Mouse (Mus musculus) neural tube, embryonic 11.5 days (tissue): ENCODE data around the gene Lrrfip1. TPM values are rescaled to one million over a fixed set of nuclear protein-coding genes. Genes with fewer than 3 reads are reported as not detected.

Source experiments
- ATAC-seq: fragments of 200-750 bp; cut with Nextera tagmentation; 2 replicates; pipeline ENCODE4 v1.8.0; 2017; ENCODE audit warnings: moderate number of reproducible peaks, mild to moderate bottlenecking, moderate TSS enrichment, moderate library complexity; ENCODE audit not compliant: insufficient read depth, low FRiP score, low TSS enrichment
- DNase-seq: peaks from one replicate; pipeline ENCODE4 v3.0.0-alpha.2; 2015; ENCODE audit warnings: low spot score
- H3K27ac ChIP-seq: fragments of 300-500 bp; sonication (generic); 2 replicates; pipeline ENCODE4 v1.5.1; 2014; ENCODE audit warnings: low read depth, mild to moderate bottlenecking, low read length
- H3K27me3 ChIP-seq: fragments of 300-500 bp; sonication (generic); 2 replicates; pipeline ENCODE4 v1.6.1; 2014; ENCODE audit warnings: mild to moderate bottlenecking, low read length, mixed read lengths; ENCODE audit not compliant: control insufficient read depth, insufficient read depth
- H3K36me3 ChIP-seq: fragments of 300-500 bp; sonication (generic); 2 replicates; pipeline ENCODE4 v1.6.1; 2014; ENCODE audit warnings: mild to moderate bottlenecking, low read length, moderate library complexity, mixed read lengths; ENCODE audit not compliant: control insufficient read depth, insufficient read depth
- H3K4me1 ChIP-seq: fragments of 300-500 bp; sonication (generic); 2 replicates; pipeline ENCODE4 v1.6.1; 2014; ENCODE audit warnings: low read length, mixed read lengths; ENCODE audit not compliant: control insufficient read depth, insufficient read depth
- H3K4me2 ChIP-seq: fragments of 300-500 bp; sonication (generic); 2 replicates; pipeline ENCODE4 v1.6.1; 2014; ENCODE audit warnings: low read depth, mild to moderate bottlenecking, moderate library complexity
- H3K4me3 ChIP-seq: fragments of 300-500 bp; sonication (generic); 2 replicates; pipeline ENCODE4 v1.5.1; 2014; ENCODE audit warnings: low read depth, low read length
- H3K9ac ChIP-seq: fragments of 300-500 bp; sonication (generic); 2 replicates; pipeline ENCODE4 v1.6.1; 2014; ENCODE audit warnings: mild to moderate bottlenecking, low read length
- H3K9me3 ChIP-seq: fragments of 300-500 bp; sonication (generic); 2 replicates; pipeline ENCODE4 v1.6.1; 2016; ENCODE audit warnings: low read length; ENCODE audit not compliant: control insufficient read depth
- WGBS: fragments of 180-500 bp; shearing (Covaris S2); extraction: QIAGEN DNeasy Blood & Tissue Kit; methylation state at CpG from one replicate; pipeline ENCODE4 v1.1.7; 2014; 5-methylcytosine and 5-hydroxymethylcytosine counted together
- polyA plus RNA-seq: library from polyadenylated mRNA; unstranded; fragments of >200 nt; fragmentation: Nextera tagmentation; extraction: Ambion mirVana; gene quantifications from 2 replicates; pipeline ENCODE4 v1.2.1, GENCODE M21; 2014

Gene Lrrfip1
- polyA plus RNA-seq, 1 experiment from 2014 or later: 26.9 TPM

- ATAC-seq (no peak), DNase-seq (no peak)
- Histone ChIP-seq H3K4me1 (peaks cover 11% of the 10 kb centered on the region), H3K9ac (no peak overlapping the region), H3K4me2 (no peak overlapping the region), H3K36me3 (no peaks in the 10 kb centered on the region), H3K4me3 (no peak overlapping the region), H3K27me3 (no peaks in the 10 kb centered on the region), H3K9me3 (no peaks in the 10 kb centered on the region), H3K27ac (no peak overlapping the region)
- 75% methylated on average over 3 of the region's 3 CpGs for WGBS
Observed at GRCm38 (mm10) chr1:91001871-91002539, 3.5 kb downstream of the Lrrfip1 start.

GRCm38 (mm10) chr1:91002641-91003040, 4.1 kb downstream of the Lrrfip1 start:
- 84% methylated on average over 3 of the region's 3 CpGs for WGBS
- no peak overlapping the region for H3K27ac ChIP-seq
- ATAC-seq: no peak
- no peak overlapping the region for H3K9ac ChIP-seq
- no peak overlapping the region for H3K4me2 ChIP-seq
- H3K4me1 ChIP-seq: peaks cover 11% of the 10 kb centered on the region
- no peak overlapping the region for H3K4me3 ChIP-seq
- H3K27me3 ChIP-seq: no peaks in the 10 kb centered on the region
- no peaks in the 10 kb centered on the region for H3K9me3 ChIP-seq
- no peak for DNase-seq
- no peaks in the 10 kb centered on the region for H3K36me3 ChIP-seq

GRCm38 (mm10) chr1:91003522-91004253, 5.2 kb downstream of the Lrrfip1 start:
- no peak overlapping the region for H3K27ac ChIP-seq
- no peak for DNase-seq
- H3K36me3 ChIP-seq: no peaks in the 10 kb centered on the region
- WGBS: 85% methylated on average over 8 of the region's 8 CpGs
- H3K9ac ChIP-seq: no peak overlapping the region
- H3K9me3 ChIP-seq: no peaks in the 10 kb centered on the region
- H3K4me3 ChIP-seq: no peak overlapping the region
- H3K4me1 ChIP-seq: peaks cover 11% of the 10 kb centered on the region
- ATAC-seq: no peak
- H3K27me3 ChIP-seq: no peaks in the 10 kb centered on the region
- H3K4me2 ChIP-seq: no peak overlapping the region

GRCm38 (mm10) chr1:91006037-91006436, 7.5 kb downstream of the Lrrfip1 start:
- Histone ChIP-seq H3K4me1 (no peaks in the 10 kb centered on the region), H3K4me2 (no peak overlapping the region), H3K27me3 (no peaks in the 10 kb centered on the region), H3K36me3 (no peaks in the 10 kb centered on the region), H3K9me3 (no peaks in the 10 kb centered on the region), H3K9ac (no peak overlapping the region), H3K27ac (no peak overlapping the region), H3K4me3 (no peak overlapping the region)
- ATAC-seq: no peak
- WGBS: 82% methylated on average over 5 of the region's 5 CpGs
- DNase-seq: no peak

- 83% methylated on average over 9 of the region's 9 CpGs for WGBS
- Histone ChIP-seq H3K36me3 (no peaks in the 10 kb centered on the region), H3K4me1 (no peaks in the 10 kb centered on the region), H3K4me3 (no peak overlapping the region), H3K9ac (no peak overlapping the region), H3K27ac (no peak overlapping the region), H3K9me3 (no peaks in the 10 kb centered on the region), H3K27me3 (no peaks in the 10 kb centered on the region), H3K4me2 (no peak overlapping the region)
- ATAC-seq (no peak), DNase-seq (no peak)
Observed at GRCm38 (mm10) chr1:91006708-91007107, 8.2 kb downstream of the Lrrfip1 start.

GRCm38 (mm10) chr1:91008147-91008682, 9.7 kb downstream of the Lrrfip1 start:
- H3K9me3 ChIP-seq: no peaks in the 10 kb centered on the region
- no peaks in the 10 kb centered on the region for H3K36me3 ChIP-seq
- no peak for DNase-seq
- no peaks in the 10 kb centered on the region for H3K27me3 ChIP-seq
- peaks cover 4% of the 10 kb centered on the region; the same call in 1 of the 2 replicates for H3K4me1 ChIP-seq
- no peak overlapping the region for H3K4me2 ChIP-seq
- no peak overlapping the region for H3K27ac ChIP-seq
- 95% methylated on average over 14 of the region's 14 CpGs for WGBS
- no peak overlapping the region for H3K9ac ChIP-seq
- no peak for ATAC-seq
- H3K4me3 ChIP-seq: no peak overlapping the region

- Histone ChIP-seq H3K27ac (no peak overlapping the region), H3K4me2 (no peak overlapping the region), H3K27me3 (no peaks in the 10 kb centered on the region), H3K36me3 (no peaks in the 10 kb centered on the region), H3K9me3 (no peaks in the 10 kb centered on the region), H3K9ac (no peak overlapping the region), H3K4me1 (peaks cover 4% of the 10 kb centered on the region; the same call in 1 of the 2 replicates), H3K4me3 (no peak overlapping the region)
- WGBS: 87% methylated on average over 9 of the region's 9 CpGs
- ATAC-seq (no peak), DNase-seq (no peak)
Observed at GRCm38 (mm10) chr1:91008746-91009145, 10.2 kb downstream of the Lrrfip1 start.

- DNase-seq (no peak), ATAC-seq (no peak)
- 91% methylated on average over 6 of the region's 6 CpGs for WGBS
- Histone ChIP-seq H3K9me3 (no peaks in the 10 kb centered on the region), H3K4me1 (peaks cover 4% of the 10 kb centered on the region; the same call in 1 of the 2 replicates), H3K36me3 (no peaks in the 10 kb centered on the region), H3K4me3 (no peak overlapping the region), H3K4me2 (no peak overlapping the region), H3K27ac (no peak overlapping the region), H3K27me3 (no peaks in the 10 kb centered on the region), H3K9ac (no peak overlapping the region)
Observed at GRCm38 (mm10) chr1:91009266-91009665, 10.7 kb downstream of the Lrrfip1 start.
